Mouse (Mus musculus) ES-E14 (cell line): Measurements from ENCODE around the gene Fras1.

ENCODE experiments used
- CHD2 ChIP-seq: IDR thresholded peaks from 2 replicates; pipeline ENCODE4 v1.6.1; 2014; ENCODE audit warnings: mild to moderate bottlenecking, low read depth, low read length, inconsistent platforms
- MAFK ChIP-seq: IDR thresholded peaks from 2 replicates; pipeline ENCODE4 v1.6.1; 2014; ENCODE audit warnings: mild to moderate bottlenecking, low read depth, low read length, inconsistent platforms; ENCODE audit not compliant: insufficient read depth

DNA sequence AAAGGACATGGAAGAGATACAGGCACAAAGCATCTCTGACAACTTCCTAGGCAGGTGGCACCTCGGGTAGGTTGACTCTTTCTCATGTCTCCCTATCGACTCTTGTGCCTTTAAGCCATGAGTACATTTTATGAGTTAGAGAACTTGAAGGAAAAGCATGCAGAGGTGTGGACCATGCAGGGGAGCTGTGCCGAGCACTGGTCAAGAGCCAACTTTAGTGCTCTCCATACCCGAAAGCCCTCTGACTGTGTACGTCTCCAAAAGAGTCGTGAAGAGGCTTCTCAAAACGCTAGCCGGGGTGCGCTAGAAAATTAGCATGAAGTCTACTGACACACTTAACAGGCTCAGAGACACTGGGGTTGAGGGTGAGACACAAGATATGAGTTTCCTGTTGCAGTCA, 425.4 kb downstream of the Fras1 start:
- no peak for TF ChIP-seq CHD2
- TF ChIP-seq MAFK, result no peak
